Mouse (Mus musculus) intestine, embryonic 14.5 days (tissue): ENCODE data around the gene Rnf141. TPM values are rescaled to one million over a fixed set of nuclear protein-coding genes. Genes with fewer than 3 reads are reported as not detected.

Experiments used
- ATAC-seq: fragments of 200-750 bp; cut with Nextera tagmentation; replicated peaks from 2 replicates; pipeline ENCODE4 v1.8.0; 2017; ENCODE audit warnings: low read depth, moderate number of reproducible peaks, moderate TSS enrichment, moderate library complexity; ENCODE audit not compliant: low FRiP score, low TSS enrichment
- DNase-seq: peaks from one replicate; pipeline ENCODE4 v3.0.0-alpha.2; 2018; ENCODE audit warnings: low spot score
- H3K27ac ChIP-seq: fragments of 300-500 bp; sonication (generic); 2 replicates; pipeline ENCODE4 v1.5.1; 2014; ENCODE audit warnings: low read depth, mild to moderate bottlenecking, control low read depth
- H3K27me3 ChIP-seq: fragments of 300-500 bp; sonication (generic); replicated peaks from 2 replicates; pipeline ENCODE4 v1.6.1; 2014; ENCODE audit warnings: low read length, control low read depth; ENCODE audit not compliant: control insufficient read depth, insufficient read depth
- H3K36me3 ChIP-seq: fragments of 300-500 bp; sonication (generic); 2 replicates; pipeline ENCODE4 v1.6.1; 2014; ENCODE audit warnings: low read length, control low read depth; ENCODE audit not compliant: control insufficient read depth, insufficient read depth
- H3K4me1 ChIP-seq: fragments of 300-500 bp; sonication (generic); replicated peaks from 2 replicates; pipeline ENCODE4 v1.6.1; 2014; ENCODE audit warnings: low read length, control low read depth, mixed read lengths; ENCODE audit not compliant: control insufficient read depth, insufficient read depth
- H3K4me2 ChIP-seq: fragments of 300-500 bp; sonication (generic); 2 replicates; pipeline ENCODE4 v1.6.1; 2014; ENCODE audit warnings: low read length
- H3K4me3 ChIP-seq: fragments of 300-500 bp; sonication (generic); 2 replicates; pipeline ENCODE4 v1.5.1; 2014; ENCODE audit warnings: low read depth, low read length, control low read depth, mixed read lengths
- H3K9ac ChIP-seq: fragments of 300-500 bp; sonication (generic); 2 replicates; pipeline ENCODE4 v1.6.1; 2014; ENCODE audit warnings: mild to moderate bottlenecking, low read length
- H3K9me3 ChIP-seq: fragments of 300-500 bp; sonication (generic); 2 replicates; pipeline ENCODE4 v1.6.1; 2016; ENCODE audit warnings: low read length, control low read depth; ENCODE audit not compliant: control insufficient read depth
- WGBS: fragments of 180-500 bp; shearing (Covaris S2); extraction: QIAGEN DNeasy Blood & Tissue Kit; methylation state at CpG from one replicate; pipeline ENCODE4 v1.1.7; 2014; 5-methylcytosine and 5-hydroxymethylcytosine counted together
- polyA plus RNA-seq: library from polyadenylated mRNA; unstranded; fragments of >200 nt; fragmentation: Nextera tagmentation; extraction: Ambion mirVana; gene quantifications from 2 replicates; pipeline ENCODE4 v1.2.1, GENCODE M21; 2014

Gene Rnf141
- polyA plus RNA-seq, 1 experiment from 2014 or later = 41.2 TPM

DNA sequence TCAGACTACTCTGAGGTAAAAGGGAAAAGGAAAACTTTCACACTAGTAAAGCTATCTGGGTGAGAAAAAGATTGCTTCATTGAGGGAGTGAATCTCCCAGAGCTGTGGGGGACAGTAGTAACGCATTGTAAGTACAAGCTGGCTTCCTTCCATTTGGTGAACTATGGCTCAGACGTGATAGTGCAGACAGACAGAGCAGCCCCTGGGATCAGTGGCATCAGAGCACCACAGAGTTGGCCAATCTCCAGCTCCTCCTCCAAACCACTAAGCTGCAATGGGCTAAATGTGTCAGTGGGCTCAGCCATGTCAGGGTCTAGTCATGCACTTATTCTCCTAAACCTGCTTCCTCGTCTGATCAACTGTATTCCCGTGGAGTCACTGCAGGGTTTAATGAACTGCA is 20.7 kb downstream of the Rnf141 start:
- Histone ChIP-seq H3K4me3 (no peak overlapping the region), H3K4me1 (0 out of 2 replicates have a peak, but pooled peaks cover 9% of the 10 kb centered on the region), H3K36me3 (peaks cover 43% of the 10 kb centered on the region), H3K9ac (no peak overlapping the region), H3K27me3 (no peaks in the 10 kb centered on the region), H3K4me2 (no peak overlapping the region), H3K9me3 (no peaks in the 10 kb centered on the region), H3K27ac (no peak overlapping the region)
- DNase-seq (peak; percentile 48), ATAC-seq (no peak)
- 78% methylated on average over 4 of the region's 4 CpGs for WGBS

DNA sequence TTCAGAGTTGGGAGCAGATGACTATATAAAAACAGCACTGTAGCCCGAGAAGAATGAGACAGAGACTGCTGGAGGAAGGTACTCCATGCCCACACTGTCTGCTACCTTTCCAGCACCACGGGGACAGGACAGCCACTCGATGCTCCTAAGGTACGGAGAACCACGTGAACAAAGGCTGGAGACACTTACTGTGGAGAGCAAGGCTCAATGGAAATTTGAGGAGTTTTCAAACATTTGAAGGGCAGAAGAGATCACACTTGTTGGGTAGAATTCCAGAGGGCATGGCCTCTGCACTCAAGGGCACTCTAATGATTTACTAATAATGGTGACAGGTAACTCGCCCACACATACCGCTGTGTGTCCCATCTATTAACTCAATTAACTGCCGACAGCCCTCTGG is 21.2 kb downstream of the Rnf141 start:
- Histone ChIP-seq H3K4me3 (no peak overlapping the region), H3K36me3 (peaks cover 40% of the 10 kb centered on the region), H3K9ac (no peak overlapping the region), H3K4me2 (no peak overlapping the region), H3K4me1 (0 out of 2 replicates have a peak, but pooled peaks cover 9% of the 10 kb centered on the region), H3K9me3 (no peaks in the 10 kb centered on the region), H3K27ac (no peak overlapping the region), H3K27me3 (no peaks in the 10 kb centered on the region)
- DNase-seq = peak; percentile 34
- WGBS = 69% methylated on average over 8 of the region's 8 CpGs
- no peak for ATAC-seq

GRCm38 (mm10) chr7:110822055-110822454 is 22.2 kb downstream of the Rnf141 start:
- Histone ChIP-seq H3K27me3 (no peaks in the 10 kb centered on the region), H3K9ac (no peak overlapping the region), H3K9me3 (no peaks in the 10 kb centered on the region), H3K36me3 (peaks cover 44% of the 10 kb centered on the region), H3K4me1 (0 out of 2 replicates have a peak, but pooled peaks cover 9% of the 10 kb centered on the region), H3K4me3 (no peak overlapping the region), H3K27ac (no peak overlapping the region), H3K4me2 (no peak overlapping the region)
- DNase-seq = peak; percentile 21
- ATAC-seq = no peak
- 47% methylated on average over 4 of the region's 4 CpGs for WGBS

- H3K4me1 ChIP-seq = 0 out of 2 replicates have a peak, but pooled peaks cover 9% of the 10 kb centered on the region
- no peaks in the 10 kb centered on the region for H3K9me3 ChIP-seq
- 36% methylated on average over 3 of the region's 3 CpGs for WGBS
- no peak overlapping the region for H3K4me3 ChIP-seq
- no peak for ATAC-seq
- DNase-seq = peak; percentile 57
- no peak overlapping the region for H3K27ac ChIP-seq
- H3K9ac ChIP-seq = no peak overlapping the region
- no peaks in the 10 kb centered on the region for H3K27me3 ChIP-seq
- peaks cover 42% of the 10 kb centered on the region for H3K36me3 ChIP-seq
- H3K4me2 ChIP-seq = no peak overlapping the region
Measured at GRCm38 (mm10) chr7:110821653-110822052, 22.6 kb downstream of the Rnf141 start.

GRCm38 (mm10) chr7:110821068-110821467 is 23.2 kb downstream of the Rnf141 start:
- Histone ChIP-seq H3K4me3 (no peak overlapping the region), H3K9ac (no peak overlapping the region), H3K27me3 (no peaks in the 10 kb centered on the region), H3K9me3 (no peaks in the 10 kb centered on the region), H3K4me2 (no peak overlapping the region), H3K4me1 (0 out of 2 replicates have a peak, but pooled peaks cover 9% of the 10 kb centered on the region), H3K27ac (no peak overlapping the region), H3K36me3 (peaks cover 39% of the 10 kb centered on the region)
- WGBS = 38% methylated on average over 5 of the region's 5 CpGs
- no peak for ATAC-seq
- DNase-seq = peak; percentile 48

GRCm38 (mm10) chr7:110818787-110819350 is 25.4 kb downstream of the Rnf141 start:
- Histone ChIP-seq H3K9ac (no peak overlapping the region), H3K27me3 (no peaks in the 10 kb centered on the region), H3K4me2 (no peak overlapping the region), H3K36me3 (peaks cover 34% of the 10 kb centered on the region), H3K27ac (no peak overlapping the region), H3K4me3 (no peak overlapping the region), H3K4me1 (0 out of 2 replicates have a peak, but pooled peaks cover 9% of the 10 kb centered on the region), H3K9me3 (no peaks in the 10 kb centered on the region)
- ATAC-seq (no peak), DNase-seq (no peak)
- WGBS = 63% methylated on average over 11 of the region's 11 CpGs

DNA sequence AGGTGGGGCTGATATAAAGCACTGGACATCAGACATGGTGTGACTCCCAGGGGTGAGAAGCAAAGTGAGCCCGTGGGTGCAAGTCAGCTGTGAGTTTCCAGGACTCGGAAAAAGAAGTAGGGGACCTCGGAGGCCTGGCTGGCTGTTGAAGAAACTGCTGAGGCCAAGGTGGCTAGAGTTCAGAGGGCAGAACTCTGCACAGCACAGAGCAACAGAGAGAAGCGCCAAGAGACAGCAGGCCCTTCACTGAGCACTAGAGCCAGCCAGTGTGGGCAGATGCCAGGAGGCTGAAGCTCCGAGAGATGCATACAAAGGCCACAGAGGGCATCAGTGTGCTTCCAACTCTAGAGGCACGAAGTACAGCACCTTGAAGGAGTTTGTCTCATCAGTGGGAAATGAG is 26.1 kb downstream of the Rnf141 start:
- Histone ChIP-seq H3K4me3 (no peak overlapping the region), H3K4me2 (no peak overlapping the region), H3K9me3 (no peaks in the 10 kb centered on the region), H3K4me1 (0 out of 2 replicates have a peak, but pooled peaks cover 9% of the 10 kb centered on the region), H3K27me3 (no peaks in the 10 kb centered on the region), H3K9ac (no peak overlapping the region), H3K27ac (no peak overlapping the region), H3K36me3 (peaks cover 28% of the 10 kb centered on the region)
- no peak for DNase-seq
- WGBS = 71% methylated on average over 6 of the region's 6 CpGs
- no peak for ATAC-seq

GRCm38 (mm10) chr7:110816037-110816436 is 28.2 kb downstream of the Rnf141 start:
- no peak overlapping the region for H3K4me3 ChIP-seq
- no peaks in the 10 kb centered on the region for H3K27me3 ChIP-seq
- DNase-seq (peak; percentile 73), ATAC-seq (0 out of 2 replicates have a peak, but pooled peaks have one; percentile 19)
- WGBS = 68% methylated on average over 5 of the region's 5 CpGs
- H3K4me1 ChIP-seq = 0 out of 2 replicates have a peak, but pooled peaks cover under 1% of the 10 kb centered on the region
- H3K4me2 ChIP-seq = no peak overlapping the region
- no peak overlapping the region for H3K27ac ChIP-seq
- no peaks in the 10 kb centered on the region for H3K9me3 ChIP-seq
- peaks cover 35% of the 10 kb centered on the region for H3K36me3 ChIP-seq
- H3K9ac ChIP-seq = no peak overlapping the region

- Histone ChIP-seq H3K27ac (no peak overlapping the region), H3K4me3 (no peak overlapping the region), H3K36me3 (peaks cover 32% of the 10 kb centered on the region), H3K4me1 (no peaks in the 10 kb centered on the region), H3K4me2 (no peak overlapping the region), H3K9me3 (no peaks in the 10 kb centered on the region), H3K9ac (no peak overlapping the region), H3K27me3 (no peaks in the 10 kb centered on the region)
- DNase-seq (no peak), ATAC-seq (no peak)
- 80% methylated on average over 1 of the region's 1 CpGs for WGBS
Measured at GRCm38 (mm10) chr7:110813983-110814382, 30.3 kb downstream of the Rnf141 start.
